Mouse (Mus musculus): ENCODE results near the gene Gstm2. TPM values are rescaled to one million over a fixed set of nuclear protein-coding genes. Genes with fewer than 3 reads are reported as not detected.
"Not testable (repeated sequence)": the region's sequence is repeated elsewhere in the genome, so short reads cannot be mapped to it uniquely, and the experiment has no call there.

The Gstm2 gene
- polyA plus RNA-seq, 2 experiments from 2014 or later: not detected

GRCm38 (mm10) chr3:107996576-107996975 lies 10.3 kb upstream of the Gstm2 start:
- ATAC-seq: no peak

GRCm38 (mm10) chr3:107995974-107996373 lies 9.7 kb upstream of the Gstm2 start:
- not testable (repeated sequence) for ATAC-seq

GRCm38 (mm10) chr3:107985141-107985540 lies 1.1 kb downstream of the Gstm2 start:
- not testable (repeated sequence) for ATAC-seq

- ATAC-seq: no peak
These were observed 1.8 kb downstream of the Gstm2 start for GRCm38 (mm10) chr3:107984471-107984870.

- no peak for ATAC-seq
These were observed 2.5 kb downstream of the Gstm2 start for GRCm38 (mm10) chr3:107983771-107984170.

GRCm38 (mm10) chr3:107982726-107983125 lies 3.5 kb downstream of the Gstm2 start:
- ATAC-seq: no peak

GRCm38 (mm10) chr3:107981261-107981660 lies 5.0 kb downstream of the Gstm2 start:
- ATAC-seq: no peak

GRCm38 (mm10) chr3:107977691-107978090 lies 8.6 kb downstream of the Gstm2 start:
- ATAC-seq: no peak

- no peak for ATAC-seq
These were observed 12.0 kb downstream of the Gstm2 start for GRCm38 (mm10) chr3:107974237-107974636.

- no peak for ATAC-seq
These were observed 14.2 kb downstream of the Gstm2 start for GRCm38 (mm10) chr3:107972070-107972469.

GRCm38 (mm10) chr3:107971101-107971500 lies 15.2 kb downstream of the Gstm2 start:
- ATAC-seq: not testable (repeated sequence)

GRCm38 (mm10) chr3:107968724-107969395 lies 17.4 kb downstream of the Gstm2 start, which contains the start of gene Gstm3:
Gstm3 (minus strand) TSS chr3:107969283.
- no peak for ATAC-seq

- no peak for ATAC-seq
These were observed 19.6 kb downstream of the Gstm2 start for GRCm38 (mm10) chr3:107966631-107967030.

GRCm38 (mm10) chr3:107965592-107965991 lies 20.7 kb downstream of the Gstm2 start:
- ATAC-seq: no peak

- ATAC-seq: no peak
These were observed 21.5 kb downstream of the Gstm2 start for GRCm38 (mm10) chr3:107964656-107965308.

GRCm38 (mm10) chr3:107964026-107964425 lies 22.2 kb downstream of the Gstm2 start:
- ATAC-seq: no peak

GRCm38 (mm10) chr3:107955260-107955659 lies 31.0 kb downstream of the Gstm2 start:
- not testable (repeated sequence) for ATAC-seq

- ATAC-seq: no peak
These were observed 32.3 kb downstream of the Gstm2 start for GRCm38 (mm10) chr3:107953906-107954305.

GRCm38 (mm10) chr3:107953328-107953755 lies 32.9 kb downstream of the Gstm2 start:
- ATAC-seq: no peak

GRCm38 (mm10) chr3:107950531-107950930 lies 35.7 kb downstream of the Gstm2 start:
- ATAC-seq: no peak

GRCm38 (mm10) chr3:107949461-107949860 lies 36.8 kb downstream of the Gstm2 start:
- not testable (repeated sequence) for ATAC-seq

- ATAC-seq: no peak
These were observed 40.5 kb downstream of the Gstm2 start for GRCm38 (mm10) chr3:107945729-107946128.

GRCm38 (mm10) chr3:107943239-107943990 lies 42.8 kb downstream of the Gstm2 start, which contains the start of gene Gstm6:
Gstm6 (minus strand) TSS chr3:107943749.
- no peak for ATAC-seq
